Mouse (Mus musculus) cerebellum, postnatal 36 days (tissue): ENCODE measurements around the gene Slc25a13.

Source experiments
- DNase-seq, 2 experiments: peaks; one replicate each; pipeline ENCODE4 v3.0.0; 2021 to 2022; ENCODE audit warnings: mixed read lengths in 2 of 2

The Slc25a13 gene

DNA sequence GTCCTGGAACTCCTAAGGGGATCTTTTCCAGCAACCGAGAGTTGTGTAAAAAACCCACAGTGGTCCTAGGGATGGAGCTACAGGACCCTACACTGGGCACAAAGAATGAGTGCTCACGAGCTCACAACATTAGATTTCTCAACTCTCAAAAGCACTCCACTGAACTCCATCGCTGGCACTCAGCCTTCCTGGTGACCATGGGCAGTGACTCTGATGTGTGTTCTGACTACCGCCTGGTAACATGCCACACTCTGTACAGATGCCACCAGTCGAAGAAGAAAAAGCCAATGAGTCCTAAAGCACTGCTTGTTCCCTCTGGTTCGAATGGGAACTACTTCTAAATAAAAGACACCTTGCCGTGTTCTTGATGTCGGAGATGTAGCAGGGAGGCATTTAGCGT is 111.4 kb downstream of the Slc25a13 start:
- DNase-seq = no peak

DNA sequence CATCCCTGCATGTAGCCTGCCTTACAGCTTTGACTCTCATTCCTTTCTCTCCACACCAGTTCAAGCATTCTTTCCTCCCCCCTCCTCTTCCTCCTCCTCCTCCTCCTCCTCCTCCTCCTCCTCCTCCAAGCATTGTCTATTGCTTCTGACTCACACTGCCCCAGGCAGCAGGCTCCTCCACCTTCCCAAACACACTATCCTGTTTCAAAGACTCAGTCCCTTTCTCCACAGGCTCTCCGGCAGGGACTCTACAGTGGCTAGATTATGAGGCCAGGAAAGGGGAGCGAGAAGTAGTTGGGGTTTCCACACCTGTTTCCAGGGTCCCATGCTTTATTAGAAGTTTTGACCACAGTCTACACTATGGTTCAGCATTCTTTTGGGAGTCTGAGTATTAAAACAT is 113.5 kb downstream of the Slc25a13 start:
- no peak for DNase-seq

- no peak for DNase-seq
Observed at GRCm38 (mm10) chr6:6101605-6102004, 115.4 kb downstream of the Slc25a13 start.

DNA sequence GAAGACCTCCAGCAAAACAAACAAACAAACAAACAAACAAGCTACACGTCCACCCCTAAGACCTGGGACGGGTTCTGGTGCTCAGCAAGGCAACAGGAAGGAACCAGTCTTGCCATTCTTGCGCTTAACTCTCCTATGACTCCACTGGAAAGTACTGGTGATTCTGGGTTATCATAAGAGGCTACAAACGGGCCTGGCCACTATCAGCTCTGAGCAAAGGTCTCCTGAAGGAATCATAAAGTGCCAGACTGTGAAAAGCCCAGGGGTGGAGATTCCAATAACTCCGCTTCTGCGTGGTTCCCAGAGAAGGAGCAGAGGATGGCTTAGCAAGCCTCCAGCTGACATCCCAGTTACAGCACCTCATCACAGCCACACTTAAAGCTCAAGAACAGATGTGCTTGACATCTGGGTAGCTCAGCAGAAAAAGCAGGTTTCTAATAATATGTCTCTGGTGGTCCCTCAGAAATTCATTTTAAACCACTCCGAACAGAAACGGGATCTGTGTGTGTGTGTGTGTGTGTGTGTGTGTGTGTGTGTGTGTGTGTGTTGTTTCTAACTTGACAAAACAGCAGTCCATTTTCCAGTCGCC is 116.0 kb downstream of the Slc25a13 start:
- no peak for DNase-seq

- DNase-seq = no peak
Observed at GRCm38 (mm10) chr6:6093978-6094377, 123.0 kb downstream of the Slc25a13 start.

- DNase-seq = no peak
Observed at GRCm38 (mm10) chr6:6093522-6093921, 123.5 kb downstream of the Slc25a13 start.

DNA sequence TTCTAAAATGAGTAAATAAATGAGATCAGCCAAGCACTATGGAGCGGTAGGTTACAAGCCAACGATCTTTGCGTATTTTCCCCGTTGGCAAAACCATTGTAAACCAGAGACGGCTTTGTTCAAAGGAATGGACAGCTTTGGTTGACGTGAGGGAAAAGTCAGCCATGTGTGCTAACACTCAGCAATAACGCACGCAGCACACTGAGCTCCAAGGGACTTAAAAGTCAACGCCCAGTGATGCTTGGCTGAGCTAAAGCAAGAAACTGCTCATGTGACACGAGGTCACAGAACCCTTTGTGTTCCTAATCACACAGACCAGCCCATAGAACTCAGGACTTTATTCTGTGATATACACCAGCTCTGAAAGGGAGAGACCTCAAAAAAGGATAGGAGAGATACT is 124.5 kb downstream of the Slc25a13 start:
- DNase-seq = no peak

GRCm38 (mm10) chr6:6091016-6091415 is 126.0 kb downstream of the Slc25a13 start:
- no peak for DNase-seq

GRCm38 (mm10) chr6:6088151-6088550 is 128.8 kb downstream of the Slc25a13 start:
- DNase-seq = peak; percentile 61 to 62

DNA sequence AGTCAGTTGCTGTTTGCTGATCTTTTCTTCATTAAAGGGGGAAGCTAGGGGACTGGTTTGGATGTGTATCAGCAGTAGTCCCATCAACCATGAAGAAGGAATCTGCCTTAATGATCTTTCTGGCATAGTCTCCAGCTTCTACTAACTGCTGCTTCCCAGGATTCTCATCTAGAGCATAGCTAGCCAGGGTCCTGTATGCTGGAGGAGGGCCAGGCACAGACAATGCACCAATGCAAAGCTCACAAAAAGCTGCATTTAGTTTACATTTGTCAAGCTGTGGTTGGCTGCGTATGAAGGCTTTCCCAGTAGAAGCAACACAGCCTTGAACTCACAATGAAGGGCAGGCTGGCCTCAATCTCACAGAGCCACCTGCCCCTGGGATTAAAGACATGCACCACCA is 136.5 kb downstream of the Slc25a13 start:
- no peak for DNase-seq

DNA sequence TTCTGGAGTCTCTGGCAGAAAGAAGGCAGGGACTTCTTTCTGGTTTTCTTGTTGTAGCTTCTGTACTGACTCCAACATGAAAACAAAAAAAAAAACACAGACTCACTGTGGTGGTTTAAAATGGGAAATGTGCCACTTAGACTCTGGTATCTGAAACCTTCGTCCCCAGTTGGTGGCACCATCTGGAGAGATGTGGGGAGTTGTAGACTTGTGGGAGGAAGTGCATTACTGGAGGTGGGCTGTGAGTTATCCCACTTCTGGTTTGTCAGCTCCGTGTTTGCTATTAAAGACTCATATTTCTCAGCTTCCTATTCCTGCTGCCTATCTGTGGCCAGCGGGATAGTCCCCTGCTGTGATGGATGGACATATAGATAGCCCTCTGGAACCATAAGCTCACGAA is 139.7 kb downstream of the Slc25a13 start:
- DNase-seq = no peak

- DNase-seq = no peak
Observed at GRCm38 (mm10) chr6:6075940-6076447, 141.0 kb downstream of the Slc25a13 start.

DNA sequence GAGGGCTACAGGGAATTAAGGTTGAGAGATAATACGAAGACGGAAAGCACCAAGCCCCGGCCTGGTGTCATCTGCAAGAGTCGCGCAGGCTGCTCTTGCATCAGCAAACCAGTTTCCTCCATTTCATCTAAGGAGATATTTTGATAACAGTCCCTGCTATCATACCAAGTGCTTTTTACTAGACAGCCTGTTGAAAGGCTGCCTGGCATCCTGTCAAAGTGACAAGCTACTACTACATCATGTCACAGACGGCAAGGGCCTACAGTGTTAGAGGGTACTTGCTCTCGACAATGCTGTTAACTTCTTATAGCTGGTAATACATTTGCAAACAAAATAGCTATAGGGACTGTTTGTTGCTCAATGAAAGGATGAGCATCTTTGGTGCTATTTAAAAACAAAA is 145.9 kb downstream of the Slc25a13 start:
- DNase-seq = no peak

DNA sequence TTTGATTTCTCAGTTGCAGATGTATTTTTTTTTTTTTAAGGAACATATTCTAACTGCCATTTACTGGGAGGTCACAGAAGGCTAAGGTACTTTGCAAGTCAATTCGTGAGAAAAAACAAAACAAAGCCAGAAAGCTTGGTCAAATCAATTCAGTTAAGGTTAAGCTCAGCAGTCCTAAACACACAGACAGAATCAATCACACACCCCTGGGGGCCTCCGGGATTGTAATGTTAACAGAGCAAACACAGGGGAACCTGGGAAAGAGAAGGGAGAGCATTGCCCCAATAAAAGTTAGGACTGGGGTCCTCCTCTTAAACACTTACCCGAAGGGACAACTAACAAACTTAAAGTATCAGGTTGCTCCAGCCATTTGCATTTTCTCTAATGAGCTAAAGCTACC is 147.0 kb downstream of the Slc25a13 start:
- no peak for DNase-seq

DNA sequence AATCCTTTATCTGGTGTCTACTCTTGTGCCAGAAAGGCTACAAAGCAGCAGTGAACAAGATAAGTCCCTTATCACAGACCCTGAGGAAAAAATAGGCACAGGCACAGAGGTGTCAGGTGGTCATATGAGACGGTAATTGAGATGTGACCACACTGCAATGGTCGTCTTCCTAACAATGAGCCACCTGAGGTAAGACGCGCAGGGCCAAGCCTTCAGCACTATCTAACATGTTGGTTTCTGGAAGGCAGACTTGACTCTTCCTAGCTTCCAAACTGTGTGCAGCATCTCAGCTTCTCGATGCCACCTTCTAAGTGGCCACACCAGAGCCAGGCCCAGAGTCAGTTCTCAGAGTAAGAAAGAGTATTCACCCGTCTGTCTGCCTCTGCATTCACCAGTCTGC is 149.8 kb downstream of the Slc25a13 start:
- no peak for DNase-seq

GRCm38 (mm10) chr6:6058548-6058947 is 158.4 kb downstream of the Slc25a13 start:
- no peak for DNase-seq

DNA sequence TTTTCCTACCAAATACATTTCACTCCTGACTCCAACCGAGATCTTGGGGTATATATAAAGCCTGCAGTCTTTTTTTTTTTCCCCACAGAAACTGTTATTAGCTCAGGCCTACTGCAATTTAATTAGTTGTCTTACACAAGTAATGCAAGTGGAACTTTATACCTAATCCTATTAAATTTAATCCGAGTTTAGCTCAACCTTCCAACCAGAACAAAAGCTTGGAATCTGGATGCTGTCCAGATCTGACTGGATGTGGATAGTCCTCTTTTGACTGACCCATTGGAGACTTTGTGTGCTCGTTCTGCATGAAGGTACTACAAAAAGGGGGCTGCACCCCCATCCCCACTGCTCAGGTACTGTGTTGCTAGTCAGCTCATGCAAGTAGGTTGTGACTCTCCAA is 163.0 kb downstream of the Slc25a13 start:
- DNase-seq = no peak

- DNase-seq = no peak
Observed at GRCm38 (mm10) chr6:6052696-6053095, 164.3 kb downstream of the Slc25a13 start.

- DNase-seq = no peak
Observed at GRCm38 (mm10) chr6:6046729-6047424, 170.1 kb downstream of the Slc25a13 start.

GRCm38 (mm10) chr6:6038773-6039550 is 178.0 kb downstream of the Slc25a13 start:
- no peak for DNase-seq

- no peak for DNase-seq
Observed at GRCm38 (mm10) chr6:6027664-6028063, 189.3 kb downstream of the Slc25a13 start.

DNA sequence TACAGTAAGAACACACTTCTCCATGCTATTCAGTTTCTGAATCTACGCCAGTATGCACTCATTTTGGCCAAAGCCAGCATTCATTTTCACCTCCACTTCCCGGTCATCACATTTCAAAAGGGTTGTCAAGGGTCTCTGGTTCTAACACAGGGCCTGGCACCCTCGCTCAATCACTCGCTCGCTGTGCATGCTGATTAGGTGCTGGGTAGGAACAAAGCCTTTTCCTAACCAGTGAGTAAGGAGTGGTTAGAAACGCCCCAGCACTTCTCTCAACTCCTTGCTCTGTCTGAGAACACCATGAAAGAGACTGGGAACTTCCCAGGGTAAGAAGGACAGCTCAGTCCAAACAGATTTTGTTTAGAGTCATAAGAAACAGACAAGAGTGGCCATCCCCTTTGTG is 193.0 kb downstream of the Slc25a13 start:
- DNase-seq = no peak

DNA sequence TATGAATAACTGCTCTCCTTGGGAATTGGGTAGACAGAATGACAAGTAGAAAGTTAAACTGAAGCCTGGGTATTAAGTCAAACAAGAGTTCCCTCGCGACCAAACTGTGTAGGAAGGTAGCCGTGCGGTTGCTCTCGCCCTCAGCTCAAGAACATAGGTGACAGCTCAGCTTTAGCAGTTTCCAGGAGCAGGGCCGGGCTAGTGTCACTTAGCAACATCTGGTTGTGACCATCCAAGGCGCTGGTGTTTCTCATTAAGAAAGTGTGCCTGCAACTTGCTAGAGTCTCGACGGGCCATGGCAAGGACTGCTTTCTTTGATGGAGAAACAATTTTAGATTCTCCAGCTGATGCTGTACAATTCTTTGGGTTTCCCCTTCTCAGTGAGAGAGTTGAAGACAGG is 200.0 kb downstream of the Slc25a13 start:
- no peak for DNase-seq

GRCm38 (mm10) chr6:6015616-6016015 is 201.4 kb downstream of the Slc25a13 start:
- no peak for DNase-seq
